Mouse (Mus musculus) stomach, postnatal 0 days (tissue): ENCODE results near the gene Hdgfl3. TPM values are rescaled to one million over a fixed set of nuclear protein-coding genes. Genes with fewer than 3 reads are reported as not detected.

Experiments used
- ATAC-seq: fragments of 200-750 bp; cut with Nextera tagmentation; 2 replicates; pipeline ENCODE4 v1.8.0; 2017; ENCODE audit not compliant: low FRiP score, low TSS enrichment
- DNase-seq: peaks from one replicate; pipeline ENCODE4 v3.0.0-alpha.2; 2016; ENCODE audit warnings: low spot score
- H3K27ac ChIP-seq: fragments of 300-500 bp; sonication (generic); replicated peaks from 2 replicates; pipeline ENCODE4 v1.5.1; 2014; ENCODE audit warnings: mild to moderate bottlenecking, control low read depth
- H3K27me3 ChIP-seq: fragments of 300-500 bp; sonication (generic); 2 replicates; pipeline ENCODE4 v1.6.1; 2014; ENCODE audit warnings: low read length; ENCODE audit not compliant: control insufficient read depth, insufficient read depth
- H3K36me3 ChIP-seq: fragments of 300-500 bp; sonication (generic); 2 replicates; pipeline ENCODE4 v1.6.1; 2014; ENCODE audit warnings: low read length, mixed read lengths; ENCODE audit not compliant: control insufficient read depth, insufficient read depth
- H3K4me1 ChIP-seq: fragments of 300-500 bp; sonication (generic); replicated peaks from 2 replicates; pipeline ENCODE4 v1.6.1; 2014; ENCODE audit warnings: antibody characterized with exemption; ENCODE audit not compliant: control insufficient read depth, insufficient read depth
- H3K4me2 ChIP-seq: fragments of 300-500 bp; sonication (generic); replicated peaks from 2 replicates; pipeline ENCODE4 v1.6.1; 2014; ENCODE audit warnings: low read depth, mild to moderate bottlenecking, control low read depth, moderate library complexity
- H3K4me3 ChIP-seq: fragments of 300-500 bp; sonication (generic); 2 replicates; pipeline ENCODE4 v1.5.1; 2014; ENCODE audit warnings: low read depth, low read length, control low read depth
- H3K9ac ChIP-seq: fragments of 300-500 bp; sonication (generic); 2 replicates; pipeline ENCODE4 v1.6.1; 2014; ENCODE audit warnings: mild to moderate bottlenecking, low read length, control low read depth, mixed read lengths
- H3K9me3 ChIP-seq: fragments of 300-500 bp; sonication (generic); 2 replicates; pipeline ENCODE4 v1.6.1; 2016; ENCODE audit warnings: low read length; ENCODE audit not compliant: control insufficient read depth
- CTCF ChIP-seq: IDR thresholded peaks from 2 replicates; pipeline ENCODE4 v1.5.1; 2016; ENCODE audit warnings: antibody characterized with exemption, low read depth, mild to moderate bottlenecking, moderate library complexity
- EP300 ChIP-seq: optimal IDR thresholded peaks from 2 replicates; pipeline ENCODE3; 2016; ENCODE audit warnings: antibody characterized with exemption
- WGBS: fragments of 180-500 bp; shearing (Covaris S2); extraction: QIAGEN DNeasy Blood & Tissue Kit; methylation state at CpG from one replicate; pipeline ENCODE4 v1.1.7; 2014; 5-methylcytosine and 5-hydroxymethylcytosine counted together
- polyA plus RNA-seq: library from polyadenylated mRNA; unstranded; fragments of >200 nt; fragmentation: Nextera tagmentation; extraction: Ambion mirVana; gene quantifications from 2 replicates; pipeline ENCODE4 v1.2.1, GENCODE M21; 2015

The Hdgfl3 gene
- polyA plus RNA-seq, 1 experiment from 2014 or later = 6.6 TPM

DNA sequence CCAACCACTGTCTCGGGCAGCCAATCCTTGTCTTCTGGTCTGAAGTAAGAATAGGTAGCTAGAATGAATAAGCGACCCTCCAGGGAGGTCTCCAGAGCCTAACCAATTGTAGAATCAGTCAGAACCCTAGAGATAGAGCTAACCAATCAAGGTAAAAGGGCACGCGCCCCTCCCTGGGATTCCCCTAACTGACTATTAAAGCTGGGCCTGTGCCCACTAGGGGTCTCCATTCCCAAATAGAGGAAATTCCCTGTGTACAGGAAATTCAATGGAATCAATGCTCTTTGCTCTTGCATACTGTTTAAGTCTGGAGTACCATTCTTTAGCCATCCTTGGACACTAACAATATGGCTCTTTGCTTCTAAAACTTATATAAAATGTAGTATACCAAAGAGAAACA, 11.1 kb upstream of the Hdgfl3 start:
- TF ChIP-seq EP300 (no peak), CTCF (peak; percentile 25; the same call in 1 of the 2 replicates)
- no peaks in the 10 kb centered on the region for H3K36me3 ChIP-seq
- H3K9me3 ChIP-seq = no peaks in the 10 kb centered on the region
- no peaks in the 10 kb centered on the region for H3K4me1 ChIP-seq
- no peak overlapping the region for H3K9ac ChIP-seq
- WGBS = 29% methylated on average over 4 of the region's 4 CpGs
- no peak overlapping the region for H3K4me2 ChIP-seq
- H3K27me3 ChIP-seq = no peaks in the 10 kb centered on the region
- H3K27ac ChIP-seq = no peak overlapping the region
- H3K4me3 ChIP-seq = no peak overlapping the region
- DNase-seq (no peak), ATAC-seq (no peak)

- Histone ChIP-seq H3K27ac (no peak overlapping the region), H3K4me3 (peak overlapping the region; percentile 76), H3K36me3 (no peaks in the 10 kb centered on the region), H3K9ac (peak overlapping the region; percentile 47; the same call in 1 of the 2 replicates), H3K9me3 (no peaks in the 10 kb centered on the region), H3K4me2 (peak overlapping the region; percentile 81), H3K4me1 (no peaks in the 10 kb centered on the region), H3K27me3 (no peaks in the 10 kb centered on the region)
- no peak; the same call in 1 of the 2 replicates for ATAC-seq
- TF ChIP-seq CTCF (no peak), EP300 (no peak)
- no peak for DNase-seq
- WGBS = 14% methylated on average over 5 of the region's 5 CpGs
Observed at GRCm38 (mm10) chr7:81934806-81935205, 533 bp upstream of the Hdgfl3 start.

- Histone ChIP-seq H3K9ac (peak overlapping the region; percentile 87), H3K27ac (peak overlapping the region; percentile 90), H3K4me1 (no peaks in the 10 kb centered on the region), H3K36me3 (no peaks in the 10 kb centered on the region), H3K4me3 (peak overlapping the region; percentile 76), H3K9me3 (no peaks in the 10 kb centered on the region), H3K4me2 (peak overlapping the region; percentile 81), H3K27me3 (no peaks in the 10 kb centered on the region)
- WGBS = under 1% methylated on average over 75 of the region's 103 CpGs
- TF ChIP-seq CTCF = no peak
- no peak for TF ChIP-seq EP300
- ATAC-seq (peak; percentile 80), DNase-seq (peak; percentile 62)
Observed at GRCm38 (mm10) chr7:81933601-81934266, 539 bp downstream of the Hdgfl3 start.

DNA sequence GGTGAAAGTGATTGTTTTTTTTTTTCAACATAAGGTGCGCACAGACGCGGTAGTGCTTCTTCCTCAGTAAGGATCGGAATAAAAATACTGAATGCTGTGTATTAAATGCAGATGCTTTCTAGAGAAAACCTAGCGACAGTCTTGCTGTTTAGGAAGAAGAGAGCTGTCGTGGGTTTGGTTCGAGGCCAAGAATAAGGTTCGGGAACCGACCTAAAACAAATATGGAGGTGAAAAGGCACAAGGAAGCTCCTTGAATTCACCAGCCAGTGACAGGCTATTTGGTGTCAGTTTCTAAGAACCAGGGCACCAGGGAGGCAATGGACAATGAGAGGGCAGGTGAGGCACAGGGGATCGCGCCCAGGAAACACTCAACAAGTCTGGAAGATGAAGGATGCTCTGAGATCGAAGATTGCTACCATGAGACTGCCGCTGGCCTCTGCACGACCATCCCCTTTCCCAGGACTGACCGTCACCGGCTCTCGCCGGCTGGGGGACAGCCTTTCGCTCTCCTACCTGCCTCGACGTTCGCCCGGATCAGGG, 1.1 kb downstream of the Hdgfl3 start:
- peak overlapping the region; percentile 81 for H3K4me2 ChIP-seq
- H3K4me3 ChIP-seq = peak overlapping the region; percentile 76
- TF ChIP-seq CTCF = no peak
- DNase-seq (no peak), ATAC-seq (no peak; the same call in 1 of the 2 replicates)
- no peaks in the 10 kb centered on the region for H3K27me3 ChIP-seq
- H3K27ac ChIP-seq = peak overlapping the region; percentile 90
- peak overlapping the region; percentile 87 for H3K9ac ChIP-seq
- H3K9me3 ChIP-seq = no peaks in the 10 kb centered on the region
- no peaks in the 10 kb centered on the region for H3K36me3 ChIP-seq
- H3K4me1 ChIP-seq = no peaks in the 10 kb centered on the region
- 8% methylated on average over 23 of the region's 23 CpGs for WGBS

DNA sequence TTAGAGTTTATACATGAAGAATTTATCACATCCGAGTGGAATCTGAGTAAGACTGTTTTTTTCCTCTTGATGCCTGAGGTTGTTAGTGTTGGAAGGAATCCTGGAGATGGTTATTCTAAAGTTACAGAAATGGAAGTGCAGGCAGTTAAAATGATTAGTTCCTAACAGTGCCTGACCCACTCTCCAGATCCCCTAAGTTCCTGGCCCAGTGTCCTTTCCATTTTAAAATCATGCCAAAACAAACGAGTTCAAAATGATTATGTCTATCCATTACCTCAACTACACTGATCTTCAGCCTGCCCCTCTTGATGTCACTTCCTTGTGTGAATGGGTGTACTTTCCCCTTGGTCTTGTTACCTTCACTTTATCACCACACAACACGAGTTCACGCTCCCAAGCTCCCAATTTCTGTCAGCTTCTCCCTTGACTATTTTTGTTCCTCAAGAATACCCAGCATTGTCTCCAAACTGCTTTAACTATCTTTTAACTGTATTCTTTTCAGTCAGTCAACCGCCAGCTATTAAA, 1.7 kb downstream of the Hdgfl3 start:
- peak overlapping the region; percentile 76 for H3K4me3 ChIP-seq
- 46% methylated on average over 5 of the region's 5 CpGs for WGBS
- DNase-seq (no peak), ATAC-seq (no peak)
- no peaks in the 10 kb centered on the region for H3K9me3 ChIP-seq
- peak overlapping the region; percentile 87; the same call in 1 of the 2 replicates for H3K9ac ChIP-seq
- H3K27me3 ChIP-seq = no peaks in the 10 kb centered on the region
- TF ChIP-seq EP300 (no peak), CTCF (no peak)
- no peak overlapping the region for H3K27ac ChIP-seq
- no peaks in the 10 kb centered on the region for H3K4me1 ChIP-seq
- no peaks in the 10 kb centered on the region for H3K36me3 ChIP-seq
- peak overlapping the region; percentile 81 for H3K4me2 ChIP-seq

GRCm38 (mm10) chr7:81928998-81929397, 5.3 kb downstream of the Hdgfl3 start:
- ATAC-seq (no peak), DNase-seq (no peak)
- Histone ChIP-seq H3K9ac (no peak overlapping the region), H3K4me2 (no peak overlapping the region), H3K9me3 (no peaks in the 10 kb centered on the region), H3K27me3 (no peaks in the 10 kb centered on the region), H3K4me1 (no peaks in the 10 kb centered on the region), H3K27ac (no peak overlapping the region), H3K36me3 (no peaks in the 10 kb centered on the region), H3K4me3 (no peak overlapping the region)
- WGBS = 75% methylated on average over 7 of the region's 7 CpGs
- no peak for TF ChIP-seq CTCF
- no peak for TF ChIP-seq EP300
